Mouse (Mus musculus) kidney, adult 2 months (tissue): ENCODE results near the gene Pnmal2. TPM values are rescaled to one million over a fixed set of nuclear protein-coding genes. Genes with fewer than 3 reads are reported as not detected.

Source experiments
- DNase-seq: peaks from one replicate; pipeline ENCODE4 v3.0.0; 2021
- H3K27ac ChIP-seq: fragments of 200-500 bp; 2 replicates; pipeline ENCODE4 v1.5.1; 2012; ENCODE audit warnings: low read depth, low read length, control low read depth, inconsistent platforms; ENCODE audit not compliant: insufficient read depth
- H3K27me3 ChIP-seq: fragments of 200-500 bp; replicated peaks from 2 replicates; pipeline ENCODE4 v1.6.1; 2012; ENCODE audit warnings: mild to moderate bottlenecking, moderate library complexity, low read length, inconsistent platforms; ENCODE audit not compliant: control insufficient read depth, insufficient read depth
- H3K36me3 ChIP-seq: fragments of 200-500 bp; 2 replicates; pipeline ENCODE4 v1.6.1; 2012; ENCODE audit warnings: mild to moderate bottlenecking, moderate library complexity, low read length, inconsistent platforms; ENCODE audit not compliant: control insufficient read depth, insufficient read depth
- H3K4me1 ChIP-seq: fragments of 200-500 bp; 2 replicates; pipeline ENCODE4 v1.6.1; 2011; ENCODE audit warnings: low read length; ENCODE audit not compliant: control insufficient read depth, insufficient read depth
- H3K4me3 ChIP-seq: fragments of 200-500 bp; 2 replicates; pipeline ENCODE4 v1.5.1; 2011; ENCODE audit warnings: mild to moderate bottlenecking, low read depth, low read length, control low read depth; ENCODE audit not compliant: insufficient read depth
- CTCF ChIP-seq: fragments of 200-500 bp; conservative IDR thresholded peaks from 2 replicates; pipeline ENCODE4 v1.5.1; 2011; ENCODE audit warnings: low read depth, mild to moderate bottlenecking, control low read depth, low read length, moderate library complexity, mixed read lengths; ENCODE audit not compliant: insufficient read depth, insufficient read length
- POLR2A ChIP-seq: fragments of 200-500 bp; IDR thresholded peaks from one replicate; pipeline ENCODE4 v1.6.1; 2011; ENCODE audit warnings: low read depth, low read length, control low read depth
- WGBS: fragments of 180-500 bp; shearing (Covaris S2); methylation state at CpG from one replicate; pipeline ENCODE4 v1.1.7; 2018; 5-methylcytosine and 5-hydroxymethylcytosine counted together
- polyA plus RNA-seq: library from polyadenylated mRNA; depleted of rRNA; stranded (reverse); fragments of >200 nt; gene quantifications from 2 replicates; pipeline ENCODE4 v1.2.3, GENCODE M21; 2012

The Pnmal2 gene
- polyA plus RNA-seq, 1 experiment = 4.0 TPM

DNA sequence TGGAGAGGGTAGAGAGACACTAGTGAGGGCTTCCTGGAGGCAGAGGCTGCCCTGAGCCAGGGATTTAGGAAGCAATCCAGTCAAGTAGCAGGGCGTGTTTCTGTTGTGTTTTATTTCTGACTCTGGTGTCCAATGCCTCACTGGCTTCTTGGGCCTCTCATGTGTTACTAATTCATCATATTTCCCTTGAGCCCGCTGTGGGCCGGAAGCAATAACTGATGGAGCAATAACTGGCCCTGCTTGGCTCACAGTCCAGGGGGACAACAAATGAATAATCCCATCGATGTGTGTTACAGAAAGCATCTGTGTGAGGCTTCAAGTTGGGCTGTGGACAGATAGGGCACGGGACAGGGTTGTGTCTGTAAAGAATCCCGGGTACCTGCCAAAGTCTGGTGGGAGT is 32.1 kb upstream of the Pnmal2 start:
- no peaks in the 10 kb centered on the region for H3K27me3 ChIP-seq
- 67% methylated on average over 6 of the region's 6 CpGs for WGBS
- no peak overlapping the region for H3K27ac ChIP-seq
- no peak overlapping the region for H3K4me3 ChIP-seq
- TF ChIP-seq POLR2A (no peak), CTCF (no peak)
- H3K4me1 ChIP-seq = no peaks in the 10 kb centered on the region
- H3K36me3 ChIP-seq = 0 out of 2 replicates have a peak, but pooled peaks cover 2% of the 10 kb centered on the region
- peak; percentile 48 for DNase-seq

DNA sequence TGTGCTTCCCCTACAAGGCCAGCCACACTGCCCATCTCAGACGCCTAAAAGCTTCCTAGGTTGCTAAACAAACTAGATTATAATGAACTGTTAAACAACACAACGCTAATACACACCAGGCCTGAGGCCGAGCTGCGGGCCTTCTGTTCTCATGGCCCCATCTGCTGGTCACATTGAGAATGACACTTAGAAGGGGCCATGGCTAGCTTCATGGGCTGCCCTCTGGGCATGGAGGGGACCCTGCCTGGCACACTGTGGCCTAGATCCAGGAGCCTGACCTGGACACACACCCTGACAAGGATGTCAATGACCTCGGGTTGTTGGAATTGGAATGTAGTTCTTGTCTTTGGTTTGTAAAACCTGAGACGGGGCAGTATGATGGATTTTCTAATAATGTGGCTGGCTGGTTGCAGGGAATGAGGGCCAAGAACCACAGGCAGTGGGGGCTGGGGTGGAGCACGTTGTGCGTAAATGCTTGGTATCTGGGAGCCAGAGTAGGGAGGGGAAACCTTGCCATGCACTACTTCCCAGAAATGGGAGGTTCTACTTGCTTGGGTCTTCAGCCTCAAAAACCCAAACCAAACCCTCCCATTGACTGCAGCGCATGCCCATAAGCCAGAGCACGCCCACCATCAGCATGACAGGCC is 30.6 kb upstream of the Pnmal2 start:
- H3K4me3 ChIP-seq = no peak overlapping the region
- peak; percentile 78 for DNase-seq
- WGBS = 26% methylated on average over 10 of the region's 10 CpGs
- TF ChIP-seq POLR2A = no peak
- peak; percentile 86 for TF ChIP-seq CTCF
- no peak overlapping the region for H3K27ac ChIP-seq
- H3K4me1 ChIP-seq = no peaks in the 10 kb centered on the region
- 0 out of 2 replicates have a peak, but pooled peaks cover 2% of the 10 kb centered on the region for H3K36me3 ChIP-seq
- no peaks in the 10 kb centered on the region for H3K27me3 ChIP-seq

DNA sequence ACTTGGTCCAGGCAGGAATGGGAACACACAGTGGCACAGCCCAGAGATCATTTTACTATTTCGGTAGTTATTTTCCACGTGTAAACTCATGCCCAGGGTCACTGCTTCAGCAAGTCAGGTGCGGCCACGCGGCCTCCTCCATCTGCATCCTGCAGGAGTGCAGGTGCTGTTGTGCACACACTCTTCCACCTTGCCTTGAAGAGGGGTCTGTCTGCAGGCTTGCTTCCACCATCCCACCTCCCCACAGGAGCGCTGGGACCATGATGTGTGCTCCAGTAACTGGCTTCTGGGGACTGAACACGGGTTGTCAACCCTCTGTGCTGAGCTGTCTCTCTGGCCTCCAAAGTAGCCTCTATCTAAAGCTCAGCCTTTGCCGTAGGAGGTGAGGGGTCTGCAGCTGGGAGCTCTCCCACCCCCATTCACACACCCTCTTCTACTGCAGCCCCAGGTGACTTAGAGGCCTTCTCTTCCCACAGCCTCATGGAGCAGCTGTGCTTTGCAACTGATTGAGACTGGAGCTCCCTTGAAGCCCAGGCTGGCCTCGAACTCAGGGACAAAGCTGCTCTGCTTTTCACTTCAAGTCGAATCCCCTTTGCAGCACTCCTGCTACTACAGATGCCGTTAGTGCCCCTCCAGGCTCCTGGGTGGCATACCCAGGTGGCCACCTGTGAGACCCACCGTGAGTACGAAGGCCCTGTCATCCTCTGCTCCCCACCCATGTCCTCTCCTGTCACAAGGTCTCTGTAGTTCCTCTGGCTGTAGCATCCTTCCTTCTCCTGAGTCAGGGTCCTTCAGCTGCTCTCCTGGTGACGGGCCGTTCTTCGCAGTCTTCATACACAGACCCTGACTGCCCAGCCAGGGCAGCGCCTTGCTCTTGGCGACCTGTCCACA is 29.8 kb upstream of the Pnmal2 start:
- no peaks in the 10 kb centered on the region for H3K4me1 ChIP-seq
- TF ChIP-seq POLR2A (no peak), CTCF (no peak)
- WGBS = 80% methylated on average over 18 of the region's 18 CpGs
- H3K36me3 ChIP-seq = 0 out of 2 replicates have a peak, but pooled peaks cover 2% of the 10 kb centered on the region
- DNase-seq = no peak
- H3K27me3 ChIP-seq = no peaks in the 10 kb centered on the region
- no peak overlapping the region for H3K27ac ChIP-seq
- H3K4me3 ChIP-seq = no peak overlapping the region

DNA sequence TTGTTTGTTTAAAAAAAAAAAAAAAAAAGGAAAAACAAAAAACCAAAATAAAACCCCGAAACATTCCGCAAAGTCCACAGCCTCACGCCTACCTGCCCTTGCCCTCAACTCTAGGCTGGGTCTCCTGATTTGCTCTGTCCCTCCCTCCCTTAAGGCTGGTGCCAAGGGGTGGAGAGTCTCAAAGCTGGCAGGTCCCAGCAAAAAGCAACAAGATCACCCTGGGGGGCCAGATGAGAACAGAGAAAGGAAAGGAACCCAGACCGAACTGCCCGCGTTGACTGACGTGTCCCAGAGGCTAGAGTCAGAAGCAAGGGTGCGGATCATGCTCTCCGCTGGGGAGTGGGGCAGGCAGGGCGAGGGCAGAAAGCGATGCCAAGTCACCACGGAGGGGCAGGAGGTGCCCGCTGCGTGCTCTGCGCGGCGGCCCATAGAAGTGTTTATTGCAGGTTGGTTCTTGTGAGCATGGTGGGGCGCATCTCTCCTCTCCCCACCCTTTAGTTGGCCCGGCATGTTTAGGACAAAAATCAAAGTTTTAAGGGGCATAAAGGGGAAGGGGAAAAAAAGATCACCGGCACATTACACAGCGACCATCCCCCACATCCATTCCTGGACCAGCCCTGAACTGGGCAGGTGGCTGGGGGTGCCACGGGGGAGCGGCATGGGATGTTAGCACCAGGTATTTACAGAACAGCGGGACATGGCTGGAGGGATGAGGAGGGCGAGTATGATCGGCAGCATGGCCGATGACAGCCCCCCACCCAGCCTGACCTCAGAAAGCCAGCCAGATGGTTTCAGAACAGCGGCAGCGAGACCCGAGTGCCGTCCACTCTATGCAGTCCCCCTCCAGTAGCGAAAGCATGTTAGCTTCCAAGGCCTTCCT is 28.8 kb upstream of the Pnmal2 start:
- H3K27me3 ChIP-seq = no peaks in the 10 kb centered on the region
- 87% methylated on average over 32 of the region's 32 CpGs for WGBS
- H3K4me3 ChIP-seq = no peak overlapping the region
- H3K4me1 ChIP-seq = 0 out of 2 replicates have a peak, but pooled peaks cover under 1% of the 10 kb centered on the region
- H3K27ac ChIP-seq = no peak overlapping the region
- TF ChIP-seq POLR2A (no peak), CTCF (no peak)
- H3K36me3 ChIP-seq = 0 out of 2 replicates have a peak, but pooled peaks cover 2% of the 10 kb centered on the region
- DNase-seq = no peak

DNA sequence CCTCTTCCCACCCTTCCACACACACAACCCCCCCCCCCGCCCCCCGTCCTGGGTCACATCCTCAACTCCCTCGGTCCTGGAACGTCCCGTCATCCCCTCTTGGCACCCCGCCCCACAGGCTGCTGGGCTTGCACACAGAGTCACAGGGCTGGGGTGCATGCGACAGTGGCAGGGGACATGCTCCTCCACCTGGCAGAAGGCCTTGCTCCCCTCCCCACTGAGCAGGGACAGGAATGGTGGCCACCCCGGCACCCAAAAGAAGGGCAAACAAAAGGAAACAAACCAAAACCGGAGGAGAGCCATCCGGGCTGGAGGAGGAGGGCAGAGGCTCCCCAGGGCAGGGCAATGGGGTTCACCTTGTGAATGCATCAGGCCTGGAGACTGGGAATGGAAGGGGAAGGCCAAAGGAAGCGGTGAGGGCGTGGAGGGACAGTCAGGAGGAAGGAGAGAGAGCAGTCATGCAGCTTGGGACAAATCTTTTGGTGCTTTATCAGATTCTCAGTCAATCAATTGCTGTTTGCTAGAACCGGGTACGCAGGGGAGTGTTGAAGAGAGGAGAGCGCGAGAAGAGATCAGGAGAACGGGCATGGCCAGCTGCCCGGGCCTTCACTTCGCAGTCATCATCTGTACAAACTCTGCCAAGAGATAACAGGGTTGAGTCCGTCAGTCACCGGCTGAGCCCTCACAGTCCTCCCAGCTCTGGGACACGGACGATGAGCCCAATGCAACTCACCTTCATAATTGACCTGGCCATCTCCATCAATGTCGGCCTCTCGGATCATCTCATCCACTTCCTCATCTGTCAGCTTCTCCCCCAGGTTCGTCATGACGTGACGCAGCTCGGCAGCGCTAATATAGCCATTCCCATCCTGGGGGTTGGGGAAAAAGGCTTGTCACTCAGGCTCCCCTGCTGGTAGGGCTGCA is 27.9 kb upstream of the Pnmal2 start:
- Histone ChIP-seq H3K4me1 (peaks cover 7% of the 10 kb centered on the region), H3K4me3 (no peak overlapping the region), H3K27me3 (no peaks in the 10 kb centered on the region), H3K36me3 (0 out of 2 replicates have a peak, but pooled peaks cover 2% of the 10 kb centered on the region), H3K27ac (no peak overlapping the region)
- DNase-seq = peak; percentile 44
- TF ChIP-seq CTCF (no peak), POLR2A (no peak)
- 80% methylated on average over 30 of the region's 30 CpGs for WGBS

DNA sequence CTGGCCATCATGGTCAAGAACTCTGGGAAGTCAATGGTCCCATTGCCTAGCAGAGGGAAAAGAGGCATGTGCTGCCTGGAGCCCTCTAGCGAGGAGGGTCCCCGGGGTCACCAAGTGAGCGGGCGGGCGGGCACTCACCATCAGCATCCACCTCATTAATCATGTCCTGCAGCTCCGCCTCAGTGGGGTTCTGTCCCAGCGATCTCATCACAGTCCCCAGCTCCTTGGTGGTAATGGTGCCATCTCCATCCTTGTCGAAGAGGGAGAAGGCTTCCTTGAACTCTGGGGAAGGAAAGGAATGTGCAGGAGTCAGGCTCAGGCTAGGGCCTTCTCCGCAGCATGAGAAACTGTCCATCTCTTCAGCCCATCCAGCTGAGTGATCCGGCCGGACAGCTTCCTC is 27.0 kb upstream of the Pnmal2 start:
- H3K36me3 ChIP-seq = 0 out of 2 replicates have a peak, but pooled peaks cover 2% of the 10 kb centered on the region
- peaks cover 10% of the 10 kb centered on the region for H3K4me1 ChIP-seq
- H3K27me3 ChIP-seq = no peaks in the 10 kb centered on the region
- 68% methylated on average over 11 of the region's 11 CpGs for WGBS
- DNase-seq = no peak
- no peak overlapping the region for H3K27ac ChIP-seq
- no peak for TF ChIP-seq POLR2A
- no peak for TF ChIP-seq CTCF
- H3K4me3 ChIP-seq = no peak overlapping the region
